Mouse (Mus musculus): ENCODE data around the gene Uso1. TPM values are rescaled to one million over a fixed set of nuclear protein-coding genes. Genes with fewer than 3 reads are reported as not detected.

The Uso1 gene
- 82.9 and 84.1 TPM in 2 replicates for total RNA-seq (2021)
- long read RNA-seq, transcript Uso1-201 (24 exons, 3,898 nt), result major isoform, 76 of 109 reads
- long read RNA-seq, partial matches to known transcripts, result 13 of 109 reads
- long read RNA-seq, other reads (novel, unspliced or antisense), result 18 of 109 reads

DNA sequence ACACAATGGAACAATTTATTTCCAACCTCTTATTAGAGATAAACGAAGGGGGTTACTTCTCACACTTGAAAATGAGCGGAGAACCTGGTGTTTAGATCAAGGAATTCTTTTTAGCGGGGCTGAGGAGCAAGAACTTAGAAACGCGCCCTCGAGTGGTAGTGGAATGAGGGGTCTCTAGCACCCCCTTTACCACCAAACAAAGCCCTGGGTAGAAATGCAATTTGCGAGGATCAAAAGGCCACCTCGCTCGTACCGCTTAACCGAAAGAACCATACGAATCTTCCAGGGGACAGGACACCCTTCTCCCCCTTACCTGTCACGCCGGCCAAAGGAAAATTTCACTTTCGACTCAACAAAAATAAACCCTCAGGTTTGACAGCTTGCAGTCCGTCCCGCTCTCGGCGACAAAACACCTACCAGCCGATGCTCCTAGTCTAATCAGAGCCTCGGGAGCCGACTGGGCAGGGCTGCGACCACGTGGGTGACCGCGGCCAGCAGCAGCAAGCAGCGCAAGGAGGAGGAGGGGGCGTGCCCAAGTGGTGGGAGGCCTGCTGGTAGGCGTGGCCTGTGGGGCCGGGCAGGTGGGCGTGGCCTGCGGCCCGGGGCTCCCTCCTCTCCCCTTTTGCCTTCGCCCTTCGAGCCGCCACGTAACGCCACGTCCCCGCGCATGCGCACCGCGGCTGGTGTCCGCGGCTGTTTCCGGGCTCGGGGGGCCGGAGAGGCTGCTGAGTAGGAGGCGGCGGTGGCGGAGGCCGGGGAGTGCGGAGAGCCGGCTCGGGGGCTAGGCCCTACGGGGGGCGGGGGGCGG lies at the start of gene Uso1:
Uso1 (plus strand) TSS at position 700 of the 808 bp plus-strand sequence.
- DNase-seq, result peak; percentile 100

GRCm38 (mm10) chr5:92093263-92094061 lies 44.3 kb upstream of the Uso1 start:
- no peak for DNase-seq

DNA sequence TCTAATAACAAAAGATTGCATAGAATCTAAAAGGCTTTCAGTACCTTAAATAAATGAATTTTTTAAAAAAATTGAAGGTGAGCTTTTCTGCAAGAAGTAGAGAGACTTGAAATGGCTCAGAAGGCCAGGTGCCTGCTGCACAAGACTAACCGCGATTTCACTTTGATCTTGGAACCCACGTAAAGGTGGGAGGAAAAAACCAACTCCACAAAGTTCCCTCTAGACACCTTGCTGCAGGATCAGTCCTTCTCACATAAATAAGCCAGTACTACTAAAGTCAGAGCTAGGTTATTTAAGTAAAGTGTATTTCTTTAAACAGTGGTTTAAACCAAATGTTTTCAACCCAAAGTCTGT lies 43.7 kb upstream of the Uso1 start:
- DNase-seq, result no peak

- DNase-seq, result peak; percentile 21
Observed at GRCm38 (mm10) chr5:92096786-92097185, 41.0 kb upstream of the Uso1 start.

DNA sequence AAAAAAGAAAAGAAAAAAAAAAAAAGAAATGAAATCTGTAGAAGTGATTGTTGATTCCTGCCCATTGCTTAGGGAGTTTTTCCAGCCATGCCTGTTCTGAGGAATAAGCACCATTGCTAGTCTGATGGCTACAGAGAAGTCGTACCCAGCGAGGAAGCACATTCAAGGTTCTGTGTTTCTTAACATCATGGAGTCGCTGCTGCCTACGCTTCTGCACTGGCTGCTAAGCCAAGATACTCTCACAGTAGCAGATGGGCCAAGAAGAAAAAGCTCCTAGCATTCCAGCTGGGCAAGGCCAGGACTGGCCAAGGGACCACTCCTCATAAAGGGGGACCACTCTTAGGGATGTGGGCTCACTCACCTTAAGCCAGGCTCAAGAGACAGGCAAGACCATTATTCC lies 40.0 kb upstream of the Uso1 start:
- no peak for DNase-seq

GRCm38 (mm10) chr5:92098351-92099109 lies 39.2 kb upstream of the Uso1 start:
- no peak for DNase-seq

DNA sequence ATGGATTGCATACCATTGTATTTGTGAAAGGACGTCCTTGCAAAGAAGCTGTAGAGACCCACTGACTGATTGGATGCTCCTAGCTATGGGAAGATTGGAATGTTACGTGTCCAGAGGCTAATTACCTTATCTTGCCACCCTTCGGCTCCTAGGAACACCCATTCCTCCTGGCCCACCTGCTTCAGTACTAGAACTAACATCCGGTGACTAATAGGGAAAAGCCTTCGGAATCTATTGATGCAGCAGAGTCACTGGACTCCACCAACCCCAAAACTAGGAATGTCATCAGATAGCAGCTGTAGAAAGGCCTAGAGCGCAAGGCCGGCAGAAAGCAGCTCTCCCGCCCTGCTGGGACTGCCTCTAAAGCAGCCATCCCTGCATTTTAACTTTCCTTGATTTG lies 36.1 kb upstream of the Uso1 start:
- no peak for DNase-seq

- DNase-seq, result no peak
Observed at GRCm38 (mm10) chr5:92103062-92103461, 34.7 kb upstream of the Uso1 start.

- no peak for DNase-seq
Observed at GRCm38 (mm10) chr5:92103816-92104415, 33.8 kb upstream of the Uso1 start.

GRCm38 (mm10) chr5:92106327-92107125 lies 31.2 kb upstream of the Uso1 start:
- no peak for DNase-seq

DNA sequence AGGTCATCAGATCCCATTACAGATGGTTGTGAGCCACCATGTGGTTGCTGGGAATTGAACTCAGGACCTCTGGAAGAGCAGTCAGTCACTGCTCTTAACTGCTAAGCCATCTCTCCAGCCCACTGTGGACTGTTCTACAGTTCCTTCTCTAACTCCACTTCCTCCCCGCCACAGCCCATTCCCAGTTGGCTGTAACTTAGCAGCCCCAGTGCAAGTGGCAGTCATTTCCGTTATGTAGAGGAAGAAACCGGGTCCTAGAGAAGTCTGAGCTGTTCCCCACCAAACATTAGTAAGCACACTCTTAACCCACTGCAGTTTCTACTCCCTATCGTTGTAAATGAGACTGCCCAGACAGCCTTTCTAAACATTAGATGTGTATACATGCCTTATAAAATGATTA lies 30.5 kb upstream of the Uso1 start:
- no peak for DNase-seq

DNA sequence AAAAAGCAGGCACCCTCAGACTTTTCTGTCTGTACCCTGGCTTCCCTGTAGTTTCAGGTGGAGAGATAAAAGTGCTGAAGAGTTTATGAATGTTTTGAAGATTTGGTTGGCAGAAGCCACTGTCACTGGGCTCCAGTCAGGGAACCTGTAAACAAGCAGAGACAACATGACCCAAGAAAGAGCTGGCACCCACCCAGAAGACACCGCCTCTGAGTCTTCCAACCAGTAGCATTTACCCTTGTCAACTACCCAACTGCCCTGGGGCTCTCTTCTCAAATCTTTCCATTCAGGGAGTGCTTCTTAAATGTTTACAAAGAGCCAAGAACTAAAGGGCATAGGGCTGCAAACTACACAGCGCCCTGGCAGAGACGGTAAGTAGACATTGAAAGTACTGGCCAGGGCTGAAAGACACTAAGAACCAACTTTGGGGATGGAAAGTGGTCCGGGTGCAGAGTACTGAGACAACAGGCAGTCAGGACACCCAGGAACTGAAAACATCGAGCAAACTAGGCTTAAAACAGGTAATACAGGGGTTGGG lies 26.9 kb upstream of the Uso1 start:
- no peak for DNase-seq

DNA sequence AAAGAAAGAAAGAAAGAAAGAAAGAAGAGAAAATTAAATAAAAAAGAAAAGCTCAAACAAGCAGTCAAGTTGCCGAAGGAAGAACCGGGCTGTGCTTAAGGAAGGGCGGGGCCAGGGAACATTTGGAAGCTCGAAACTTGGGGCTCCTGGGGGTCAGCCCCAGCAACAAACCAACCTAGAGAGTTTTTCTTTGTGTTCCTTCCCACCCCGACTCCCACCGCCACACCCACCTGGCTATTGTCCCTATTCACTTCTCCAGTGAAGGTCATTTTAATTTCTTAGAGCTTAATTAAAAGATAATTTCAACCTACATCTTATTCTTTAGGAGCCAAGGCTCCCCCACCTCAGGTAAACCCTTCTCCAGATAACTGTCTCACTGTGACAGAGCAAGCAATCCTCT lies 25.6 kb upstream of the Uso1 start:
- no peak for DNase-seq

DNA sequence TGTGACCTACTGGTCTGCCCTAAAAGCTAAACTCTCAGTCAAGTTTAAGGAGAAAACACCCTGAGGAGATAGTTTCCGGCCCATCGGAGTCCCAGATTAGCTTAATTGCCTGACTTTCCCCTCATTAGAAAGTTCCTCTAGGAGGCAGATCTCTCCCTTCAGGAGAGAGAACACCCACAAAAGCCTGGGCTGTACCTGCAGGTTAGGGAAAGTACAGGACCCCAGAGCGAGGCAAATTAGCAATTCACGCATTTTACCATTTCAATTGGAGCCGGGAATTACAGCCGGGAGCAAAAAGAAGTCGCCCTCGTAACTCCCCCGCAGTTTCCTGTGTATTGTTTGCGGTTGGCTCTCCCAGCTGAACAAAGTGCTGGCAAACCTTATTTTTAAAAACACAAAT lies 25.2 kb upstream of the Uso1 start:
- DNase-seq, result no peak

- DNase-seq, result no peak
Observed at GRCm38 (mm10) chr5:92113484-92113883, 24.3 kb upstream of the Uso1 start.

DNA sequence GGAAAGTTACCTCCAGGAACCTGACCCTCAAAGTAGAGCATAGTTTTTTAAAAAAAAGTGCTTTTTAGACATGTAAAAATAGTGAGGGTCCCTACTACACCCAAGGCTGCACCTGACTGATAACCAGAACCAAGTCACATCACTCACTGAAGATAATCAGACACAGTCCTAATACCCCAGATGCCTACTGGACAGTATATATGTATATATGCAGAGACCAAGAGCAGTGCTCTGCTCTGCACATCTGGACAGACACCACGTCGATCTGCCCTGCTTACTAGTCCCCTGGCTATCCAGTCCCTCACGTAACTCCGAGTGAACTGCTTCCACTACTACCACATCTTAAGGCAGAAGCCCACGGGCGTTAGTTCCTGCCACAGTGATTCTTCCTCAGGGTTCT lies 23.5 kb upstream of the Uso1 start:
- DNase-seq, result no peak

DNA sequence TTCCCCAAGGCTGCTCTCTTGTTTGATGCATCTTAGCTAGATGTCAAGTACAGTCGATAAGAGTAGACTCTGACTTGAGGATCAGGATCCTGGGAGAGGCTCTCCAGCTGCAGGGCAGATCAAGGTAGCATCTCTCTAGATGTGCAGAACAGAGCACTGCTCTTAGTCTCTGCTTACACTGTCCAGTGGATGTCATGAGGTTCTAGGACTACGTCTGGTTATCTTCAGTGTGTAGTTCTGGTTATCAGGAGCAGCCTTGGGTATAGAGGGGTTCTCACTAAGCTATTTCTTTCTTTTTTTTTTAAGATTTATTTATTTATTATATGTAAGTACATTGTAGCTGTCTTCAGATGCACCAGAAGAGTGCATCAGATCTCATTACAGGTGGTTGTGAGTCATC lies 22.8 kb upstream of the Uso1 start:
- DNase-seq, result no peak

GRCm38 (mm10) chr5:92117823-92118403 lies 19.8 kb upstream of the Uso1 start:
- DNase-seq, result peak; percentile 66

DNA sequence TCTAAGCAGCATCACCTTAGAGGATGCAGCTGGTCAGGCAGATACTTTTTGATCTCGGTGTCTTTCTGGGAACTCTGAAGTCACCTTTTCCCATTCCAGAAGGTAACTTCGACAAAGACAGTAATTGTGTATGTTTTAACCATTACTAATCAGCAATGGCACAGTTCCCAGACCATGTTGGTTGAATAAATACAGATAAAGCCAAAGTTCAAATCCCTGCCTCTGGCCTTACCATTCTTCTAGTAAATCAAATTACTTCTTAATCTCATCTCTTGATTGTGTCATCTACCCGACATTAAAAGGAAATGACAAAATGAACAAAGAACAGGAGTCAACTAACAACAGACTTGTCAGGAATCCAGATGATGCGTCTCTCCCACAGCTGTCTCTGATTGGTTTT lies 16.1 kb upstream of the Uso1 start:
- no peak for DNase-seq

- DNase-seq, result no peak
Observed at GRCm38 (mm10) chr5:92125446-92125845, 12.3 kb upstream of the Uso1 start.

GRCm38 (mm10) chr5:92127141-92127625 lies 10.6 kb upstream of the Uso1 start:
- no peak for DNase-seq
